24 mouse cellular contexts compared by ENCODE assay signal in genomic region chr13:75847027-75847426, GRCm38 (mm10). TPM values are rescaled to one million over a fixed set of nuclear protein-coding genes. Genes with fewer than 3 reads are reported as not detected.
DNase-seq lines count a peak whose midpoint lies in the region; ATAC-seq and TF ChIP-seq lines count a peak whose summit lies in the region.
"Had no signal": no experiment of that assay in that cellular context is flagged by ENCODE, and none has a peak within 500 bp of the region (broad histone marks: within the 10 kb centered on the region; RNA-seq: fewer than 3 reads in every experiment).

No protein-coding gene starts in this region.

- no peak overlapping the region for H3K9ac ChIP-seq in liver, embryonic 12.5 days
- no peak overlapping the region for H3K9ac ChIP-seq in liver, embryonic 11.5 days (ENCODE audit: low read depth, low read length)
- no peak overlapping the region for H3K9ac ChIP-seq in liver, embryonic 15.5 days
- H3K9ac ChIP-seq in liver, postnatal 0 days (replicated peaks): no peak overlapping the region
- H3K9ac ChIP-seq in MEL (ENCODE audit: control insufficient read depth, low read depth, low read length, poor library complexity, severe bottlenecking): no peak overlapping the region
- H3K9ac ChIP-seq: embryonic facial prominence, embryonic 13.5 days; embryonic facial prominence, embryonic 15.5 days; forebrain, embryonic 12.5 days had no signal

- no peak for TF ChIP-seq POLR2A in MEL (IDR thresholded peaks at IDR 0.05; ENCODE audit: control insufficient read depth in 1 of 2, insufficient read depth in 1 of 2, low read depth in 1 of 2, low read length in 2 of 2, poor library complexity in 1 of 2)

- peaks cover 32% of the 10 kb centered on the region for H3K4me1 ChIP-seq in liver, embryonic 12.5 days
- 0 out of 2 replicates have a peak, but pooled peaks cover 2% of the 10 kb centered on the region for H3K4me1 ChIP-seq in liver, embryonic 11.5 days (replicated peaks; ENCODE audit: control insufficient read depth, insufficient read depth, low read length)
- H3K4me1 ChIP-seq in liver, embryonic 15.5 days (replicated peaks): peaks cover 32% of the 10 kb centered on the region
- H3K4me1 ChIP-seq in liver, postnatal 0 days (ENCODE audit: insufficient read depth): peaks cover 22% of the 10 kb centered on the region
- peaks cover 14 to 27% of the 10 kb centered on the region in 2 experiments for H3K4me1 ChIP-seq in MEL (ENCODE audit: control insufficient read depth in 1 of 2, insufficient read depth in 2 of 2, low read length in 2 of 2)
- H3K4me1 ChIP-seq: embryonic facial prominence, embryonic 15.5 days had no signal

- no peak overlapping the region for H3K4me2 ChIP-seq in liver, embryonic 12.5 days
- no peak overlapping the region for H3K4me2 ChIP-seq in liver, embryonic 11.5 days
- no peak overlapping the region for H3K4me2 ChIP-seq in liver, embryonic 15.5 days
- H3K4me2 ChIP-seq in liver, postnatal 0 days (ENCODE audit: low read depth, low read length): no peak overlapping the region
- H3K4me2 ChIP-seq: embryonic facial prominence, embryonic 13.5 days; embryonic facial prominence, embryonic 15.5 days; forebrain, embryonic 12.5 days had no signal

- 0 out of 2 replicates have a peak, but pooled peaks cover 5% of the 10 kb centered on the region for H3K36me3 ChIP-seq in liver, embryonic 12.5 days
- H3K36me3 ChIP-seq in liver, embryonic 11.5 days (ENCODE audit: control insufficient read depth, insufficient read depth, low read length): no peaks in the 10 kb centered on the region
- H3K36me3 ChIP-seq in liver, embryonic 15.5 days (replicated peaks): peaks cover 10% of the 10 kb centered on the region
- peaks cover 13% of the 10 kb centered on the region; the same call in 1 of the 2 replicates for H3K36me3 ChIP-seq in liver, postnatal 0 days (replicated peaks; ENCODE audit: insufficient read depth, low read length)
- H3K36me3 ChIP-seq in MEL (ENCODE audit: control insufficient read depth in 1 of 2, insufficient read depth in 2 of 2, low read length in 2 of 2): peaks cover 0 to 32% of the 10 kb centered on the region in 2 experiments; a peak in 2 of 4 replicates
- H3K36me3 ChIP-seq: forebrain, embryonic 10.5 days; forebrain, embryonic 12.5 days had no signal

- no peak overlapping the region for H3K27ac ChIP-seq in liver, embryonic 12.5 days
- no peak overlapping the region for H3K27ac ChIP-seq in liver, embryonic 11.5 days (ENCODE audit: low read depth, low read length)
- H3K27ac ChIP-seq in liver, embryonic 15.5 days (replicated peaks): no peak overlapping the region
- H3K27ac ChIP-seq in liver, postnatal 0 days (ENCODE audit: low read depth): no peak overlapping the region
- no peak overlapping the region for H3K27ac ChIP-seq in MEL (ENCODE audit: control insufficient read depth, low read depth, low read length)
- H3K27ac ChIP-seq: embryonic facial prominence, embryonic 13.5 days; embryonic facial prominence, embryonic 15.5 days; forebrain, embryonic 10.5 days; forebrain, embryonic 12.5 days had no signal

- TF ChIP-seq RAD21 in MEL (IDR thresholded peaks at IDR 0.05; ENCODE audit: low read depth, low read length): no peak

- H3K79me2 ChIP-seq in MEL (ENCODE audit: control insufficient read depth, insufficient read depth, low read length, poor library complexity): no peaks in the 10 kb centered on the region

- no peak for DNase-seq in liver, embryonic 11.5 days (ENCODE audit: low spot score)
- no peak for DNase-seq in liver, postnatal 0 days
- no peak for DNase-seq in MEL (ENCODE audit: low read depth, low spot score)
- DNase-seq in right cerebral cortex, postnatal 10 days (ENCODE audit: low spot score in 2 of 2): no peak
- no peak for DNase-seq in layer of hippocampus, adult 11-12 months (ENCODE audit: low spot score)
- DNase-seq: adrenal gland, adult 2 months; adrenal gland, postnatal 10 days; adrenal gland, postnatal 25 days; cerebellum, adult 11 months; cerebellum, adult 18-20 months; cerebellum, adult 8-10 months; cerebellum, adult 9-11 months; cerebellum, postnatal 14 days; cerebellum, postnatal 36 days; embryo, embryonic 11 days had no signal

- no peak overlapping the region for H3K4me3 ChIP-seq in liver, embryonic 12.5 days
- H3K4me3 ChIP-seq in liver, embryonic 11.5 days (ENCODE audit: low read depth, low read length): no peak overlapping the region
- no peak overlapping the region for H3K4me3 ChIP-seq in liver, embryonic 15.5 days (replicated peaks)
- no peak overlapping the region for H3K4me3 ChIP-seq in liver, postnatal 0 days (ENCODE audit: low read depth, low read length)
- no peak overlapping the region for H3K4me3 ChIP-seq in MEL (ENCODE audit: control insufficient read depth in 1 of 2, insufficient read depth in 1 of 2, low read depth in 2 of 2, low read length in 2 of 2)
- H3K4me3 ChIP-seq: embryonic facial prominence, embryonic 13.5 days; embryonic facial prominence, embryonic 15.5 days; erythroblast, embryonic 14.5 days; forebrain, embryonic 10.5 days; forebrain, embryonic 12.5 days had no signal

- H3K9me3 ChIP-seq in liver, embryonic 12.5 days (replicated peaks): no peaks in the 10 kb centered on the region
- no peaks in the 10 kb centered on the region for H3K9me3 ChIP-seq in liver, embryonic 11.5 days (ENCODE audit: control insufficient read depth, low read length)
- H3K9me3 ChIP-seq in liver, embryonic 15.5 days (replicated peaks): no peaks in the 10 kb centered on the region
- no peaks in the 10 kb centered on the region for H3K9me3 ChIP-seq in liver, postnatal 0 days (ENCODE audit: low read length)
- no peaks in the 10 kb centered on the region for H3K9me3 ChIP-seq in MEL (replicated peaks; ENCODE audit: insufficient read depth, low read length)
- H3K9me3 ChIP-seq: embryonic facial prominence, embryonic 13.5 days; embryonic facial prominence, embryonic 15.5 days; forebrain, embryonic 10.5 days; forebrain, embryonic 12.5 days had no signal

- ATAC-seq in liver, embryonic 12.5 days: peak; percentile 57; the same call in 1 of the 2 replicates
- ATAC-seq in liver, embryonic 11.5 days (replicated peaks; ENCODE audit: low FRiP score): no peak; the same call in 1 of the 2 replicates
- peak; percentile 58; the same call in 1 of the 2 replicates for ATAC-seq in liver, embryonic 15.5 days (ENCODE audit: insufficient read depth)
- no peak for ATAC-seq in liver, postnatal 0 days
- ATAC-seq: forebrain, embryonic 14.5 days; forebrain, embryonic 16.5 days had no signal

- TF ChIP-seq EP300 in liver, postnatal 0 days (IDR thresholded peaks at IDR 0.05; ENCODE audit: low read depth): no peak
- TF ChIP-seq EP300 in MEL (IDR thresholded peaks at IDR 0.05; ENCODE audit: low read depth in 1 of 2, low read length in 2 of 2): peak; percentile 11 to 43; a peak in 1 of 4 replicates

- 59% methylated on average over 6 of the region's 6 CpGs for WGBS in liver, embryonic 12.5 days (ENCODE audit: insufficient replicate concordance)
- 71% methylated on average over 6 of the region's 6 CpGs for WGBS in liver, embryonic 11.5 days
- WGBS in liver, embryonic 15.5 days (ENCODE audit: insufficient replicate concordance): 56% methylated on average over 6 of the region's 6 CpGs
- 70% methylated on average over 6 of the region's 6 CpGs for WGBS in liver, postnatal 0 days (ENCODE audit: insufficient replicate concordance)

- no peak for TF ChIP-seq CTCF in liver, postnatal 0 days (IDR thresholded peaks at IDR 0.05; ENCODE audit: low read depth)
- TF ChIP-seq CTCF in MEL (IDR thresholded peaks at IDR 0.05 in 2 of 3, conservative IDR thresholded peaks at IDR 0.05 in 1 of 3; ENCODE audit: control insufficient read depth in 1 of 3, insufficient read depth in 1 of 3, low read depth in 2 of 3, low read length in 3 of 3, poor library complexity in 1 of 3, severe bottlenecking in 1 of 3): no peak

- H3K27me3 ChIP-seq in liver, embryonic 12.5 days (replicated peaks): no peaks in the 10 kb centered on the region
- H3K27me3 ChIP-seq in liver, embryonic 11.5 days (replicated peaks; ENCODE audit: control insufficient read depth, insufficient read depth, low read length): no peaks in the 10 kb centered on the region
- H3K27me3 ChIP-seq in liver, embryonic 15.5 days: no peaks in the 10 kb centered on the region
- no peaks in the 10 kb centered on the region for H3K27me3 ChIP-seq in liver, postnatal 0 days (ENCODE audit: insufficient read depth, low read length)
- no peaks in the 10 kb centered on the region for H3K27me3 ChIP-seq in MEL (ENCODE audit: control insufficient read depth in 1 of 2, insufficient read depth in 2 of 2, low read length in 2 of 2)
- H3K27me3 ChIP-seq: embryonic facial prominence, embryonic 13.5 days; embryonic facial prominence, embryonic 15.5 days; forebrain, embryonic 12.5 days had no signal

TF ChIP-seq in MEL, 35 proteins besides CTCF, POLR2A, EP300 and RAD21:
- no peak for TF ChIP-seq ELF1 (IDR thresholded peaks at IDR 0.05; ENCODE audit: low read depth, low read length)
- peak; percentile 54; the same call in 1 of the 2 replicates for TF ChIP-seq TCF12 (IDR thresholded peaks at IDR 0.05; ENCODE audit: low read depth, low read length)
- TF ChIP-seq ZNF384 (IDR thresholded peaks at IDR 0.05; ENCODE audit: low read depth, low read length): 0 out of 2 replicates have a peak, but pooled peaks have one; percentile 5

RNA-seq across cellular contexts. Expression of gene Glrx, which starts 7.4 kb away (rescaled TPM):
- 21.6 and 23.0 TPM in 2 replicates for polyA plus RNA-seq in liver, embryonic 12.5 days (2016; fragmentation: Nextera tagmentation; extraction: Ambion mirVana)
- polyA plus RNA-seq in liver, embryonic 11.5 days (2014; fragmentation: Nextera tagmentation; extraction: Ambion mirVana): 30.1 and 33.1 TPM in 2 replicates
- polyA plus RNA-seq in liver, embryonic 15.5 days (2015; fragmentation: Nextera tagmentation; extraction: Ambion mirVana): 45.5 and 47.3 TPM in 2 replicates
- 114 and 116 TPM in 2 replicates for polyA plus RNA-seq in liver, postnatal 0 days (2015; fragmentation: Nextera tagmentation; extraction: Ambion mirVana)
- 9.2 and 12.7 TPM in 2 replicates for total RNA-seq in MEL (2012; rRNA removed)
- polyA plus RNA-seq in MEL (2012; ENCODE audit: insufficient read depth in 1 of 2, insufficient read length in 2 of 2, low read depth in 1 of 2, low replicate concordance in 2 of 2, missing spikeins in 1 of 2): 10 to 100 TPM in 1 of 2 experiments, not detected in 1; 20.2 TPM

Comparison
In these comparisons a context has a peak if more than half of its experiments do, and no peak if none do; other contexts are left out.
1. ATAC-seq: peak in liver, embryonic 12.5 days (single experiment) and liver, embryonic 15.5 days (single experiment); none in liver, embryonic 11.5 days (single experiment) and liver, postnatal 0 days (single experiment).